Mouse (Mus musculus): ENCODE results near the gene Wnt10b. TPM values are rescaled to one million over a fixed set of nuclear protein-coding genes. Genes with fewer than 3 reads are reported as not detected.
A peak's percentile ranks its signal among the peaks of the same experiment; 100 is the strongest.
"Not testable (repeated sequence)": the region's sequence is repeated elsewhere in the genome, so short reads cannot be mapped to it uniquely, and the experiment has no call there.

Gene Wnt10b
- total and polyA plus RNA-seq, 2 experiments from 2014 or later: 1.1 TPM; not detected in 1

GRCm38 (mm10) chr15:98812741-98813424 lies 34.9 kb upstream of the Wnt10b start:
- no peak for TF ChIP-seq CTCF (IDR thresholded peaks at IDR 0.05; ENCODE audit: low read depth)
- Histone ChIP-seq H3K4me1 (ENCODE audit: insufficient read depth) (peaks cover 10% of the 10 kb centered on the region; the same call in 1 of the 2 replicates), H3K4me2 (ENCODE audit: low read depth) (no peak overlapping the region), H3K36me3 (ENCODE audit: insufficient read depth) (peaks cover 27% of the 10 kb centered on the region), H3K27ac (ENCODE audit: low read depth, low read length) (no peak overlapping the region), H3K4me3 (ENCODE audit: low read depth, low read length) (no peak overlapping the region), H3K27me3 (ENCODE audit: insufficient read depth, low read length) (peaks cover 22% of the 10 kb centered on the region), H3K9ac (no peak overlapping the region), H3K9me3 (ENCODE audit: low read length) (no peaks in the 10 kb centered on the region)
- 86% methylated on average over 20 of the region's 20 CpGs for WGBS
- no peak for ATAC-seq
- no peak for DNase-seq

- DNase-seq; H3K4me3 ChIP-seq (ENCODE audit: low read depth, low read length); H3K9ac ChIP-seq; H3K27ac ChIP-seq (ENCODE audit: low read depth, low read length); ATAC-seq; H3K9me3 ChIP-seq (ENCODE audit: low read length); H3K4me2 ChIP-seq (ENCODE audit: low read depth): not testable (repeated sequence)
- peaks cover 10% of the 10 kb centered on the region; the same call in 1 of the 2 replicates for H3K4me1 ChIP-seq (ENCODE audit: insufficient read depth)
- H3K36me3 ChIP-seq (ENCODE audit: insufficient read depth): peaks cover 20% of the 10 kb centered on the region
- WGBS: 73% methylated on average over 6 of the region's 6 CpGs
- H3K27me3 ChIP-seq (ENCODE audit: insufficient read depth, low read length): peaks cover 41% of the 10 kb centered on the region
These were observed 32.3 kb upstream of the Wnt10b start for GRCm38 (mm10) chr15:98810212-98810611.

DNA sequence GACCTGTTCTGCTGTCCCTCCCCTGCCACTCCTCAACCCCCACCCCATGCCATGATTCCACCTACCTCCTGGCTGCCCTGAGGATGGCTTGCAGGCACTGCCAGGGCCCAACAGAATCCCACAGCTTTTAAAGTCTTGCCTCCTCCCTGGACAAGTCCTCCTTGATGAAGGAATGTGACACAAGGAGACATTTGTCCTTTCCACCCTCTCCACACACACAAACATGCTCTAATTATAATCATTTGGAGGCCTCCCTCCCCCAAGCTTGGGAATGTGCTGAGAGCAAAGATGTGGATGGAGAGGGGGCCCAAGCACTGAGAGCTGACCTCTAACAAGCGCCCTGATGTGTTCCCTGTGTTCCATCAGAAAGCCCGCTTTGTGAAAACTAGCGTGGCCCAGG lies 31.4 kb upstream of the Wnt10b start, which contains the start of gene Ddn:
Gene Ddn (minus strand): TSS at position 101 of the 400 bp plus-strand sequence.
- no peak for ATAC-seq
- peaks cover 49% of the 10 kb centered on the region for H3K27me3 ChIP-seq (ENCODE audit: insufficient read depth, low read length)
- peak within 1 kb of the TSS; percentile 52 for H3K9ac ChIP-seq

GRCm38 (mm10) chr15:98808651-98809134 lies 30.7 kb upstream of the Wnt10b start:
- peak overlapping the region; percentile 72 for H3K27ac ChIP-seq (ENCODE audit: low read depth, low read length)
- peak; percentile 76 for DNase-seq
- H3K9ac ChIP-seq: peak overlapping the region; percentile 52
- H3K4me2 ChIP-seq (ENCODE audit: low read depth): peak overlapping the region; percentile 85
- H3K4me3 ChIP-seq (ENCODE audit: low read depth, low read length): peak overlapping the region; percentile 44; the same call in 1 of the 2 replicates
- WGBS: 5% methylated on average over 6 of the region's 6 CpGs
- H3K4me1 ChIP-seq (ENCODE audit: insufficient read depth): peaks cover 10% of the 10 kb centered on the region; the same call in 1 of the 2 replicates
- peaks cover 54% of the 10 kb centered on the region for H3K27me3 ChIP-seq (ENCODE audit: insufficient read depth, low read length)
- ATAC-seq: peak; percentile 61
- TF ChIP-seq CTCF (IDR thresholded peaks at IDR 0.05; ENCODE audit: low read depth): no peak
- H3K9me3 ChIP-seq (ENCODE audit: low read length): no peaks in the 10 kb centered on the region
- peaks cover 11% of the 10 kb centered on the region for H3K36me3 ChIP-seq (ENCODE audit: insufficient read depth)

More for the DNA sequence above, 31.4 kb upstream of the Wnt10b start, which contains the start of gene Ddn:
- peaks cover 18% of the 10 kb centered on the region for H3K36me3 ChIP-seq (ENCODE audit: insufficient read depth)
- no peaks in the 10 kb centered on the region for H3K9me3 ChIP-seq (ENCODE audit: low read length)
- peak within 1 kb of the TSS; percentile 44 for H3K4me3 ChIP-seq (ENCODE audit: low read depth, low read length)
- peaks cover 10% of the 10 kb centered on the region; the same call in 1 of the 2 replicates for H3K4me1 ChIP-seq (ENCODE audit: insufficient read depth)
- H3K4me2 ChIP-seq (ENCODE audit: low read depth): peak within 1 kb of the TSS; percentile 85
- no peak for TF ChIP-seq CTCF (IDR thresholded peaks at IDR 0.05; ENCODE audit: low read depth)
- peak within 1 kb of the TSS; percentile 72 for H3K27ac ChIP-seq (ENCODE audit: low read depth, low read length)
- 44% methylated on average over 3 of the region's 3 CpGs for WGBS
- DNase-seq: no peak

DNA sequence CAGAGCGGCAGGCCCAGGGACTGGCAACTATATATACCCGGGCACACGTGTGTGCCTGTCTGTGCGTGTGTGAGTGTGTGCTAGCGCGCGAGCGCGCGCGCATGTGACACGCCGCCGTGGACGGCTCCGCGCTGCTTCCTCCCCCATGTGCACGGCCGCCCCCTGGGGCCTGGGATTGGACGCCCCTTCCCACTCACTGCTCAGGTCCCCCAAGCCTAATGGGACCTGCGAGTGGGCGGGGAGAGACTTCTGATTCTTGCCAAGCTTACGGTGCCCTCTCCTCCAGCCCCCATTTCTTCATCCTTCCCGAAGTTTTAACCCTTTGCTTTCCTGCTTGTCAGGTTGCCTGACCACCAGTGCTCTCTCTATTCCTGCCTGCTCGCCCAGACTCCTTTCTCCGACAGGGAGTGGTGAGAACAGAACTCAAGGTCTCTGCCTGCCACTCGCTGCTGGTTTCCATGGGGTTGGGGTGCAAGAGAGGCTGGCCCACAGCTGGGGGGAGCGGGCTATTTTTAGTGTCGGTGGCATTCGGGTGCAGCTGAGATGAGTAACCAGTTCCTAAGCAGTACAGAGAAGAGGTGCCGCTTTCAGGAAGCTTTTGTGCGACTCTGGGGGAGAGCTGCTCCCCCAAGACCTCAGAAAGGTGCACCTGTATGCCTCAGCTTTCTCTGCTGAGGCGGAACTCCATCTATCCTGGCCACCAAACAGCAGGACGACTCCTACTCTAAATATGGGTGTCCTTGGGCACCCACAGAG lies 30.1 kb upstream of the Wnt10b start:
- H3K4me1 ChIP-seq (ENCODE audit: insufficient read depth): peaks cover 10% of the 10 kb centered on the region; the same call in 1 of the 2 replicates
- peaks cover 60% of the 10 kb centered on the region for H3K27me3 ChIP-seq (ENCODE audit: insufficient read depth, low read length)
- ATAC-seq (peak; percentile 77), DNase-seq (peak; percentile 89)
- peak overlapping the region; percentile 44 for H3K4me3 ChIP-seq (ENCODE audit: low read depth, low read length)
- WGBS: 1% methylated on average over 34 of the region's 34 CpGs
- H3K27ac ChIP-seq (ENCODE audit: low read depth, low read length): peak overlapping the region; percentile 72
- peak overlapping the region; percentile 52 for H3K9ac ChIP-seq
- peak; percentile 18; the same call in 1 of the 2 replicates for TF ChIP-seq CTCF (IDR thresholded peaks at IDR 0.05; ENCODE audit: low read depth)
- peak overlapping the region; percentile 85 for H3K4me2 ChIP-seq (ENCODE audit: low read depth)
- H3K36me3 ChIP-seq (ENCODE audit: insufficient read depth): peaks cover 6% of the 10 kb centered on the region
- no peaks in the 10 kb centered on the region for H3K9me3 ChIP-seq (ENCODE audit: low read length)

- DNase-seq: no peak
- no peak for TF ChIP-seq CTCF (IDR thresholded peaks at IDR 0.05; ENCODE audit: low read depth)
- WGBS: 2% methylated on average over 57 of the region's 58 CpGs
- H3K27ac ChIP-seq (ENCODE audit: low read depth, low read length): no peak overlapping the region
- H3K9ac ChIP-seq: peak overlapping the region; percentile 52
- no peak for ATAC-seq
- H3K4me3 ChIP-seq (ENCODE audit: low read depth, low read length): peak overlapping the region; percentile 44
- H3K9me3 ChIP-seq (ENCODE audit: low read length): no peaks in the 10 kb centered on the region
- peaks cover 10% of the 10 kb centered on the region; the same call in 1 of the 2 replicates for H3K4me1 ChIP-seq (ENCODE audit: insufficient read depth)
- no peaks in the 10 kb centered on the region for H3K36me3 ChIP-seq (ENCODE audit: insufficient read depth)
- H3K27me3 ChIP-seq (ENCODE audit: insufficient read depth, low read length): peaks cover 69% of the 10 kb centered on the region
- peak overlapping the region; percentile 85 for H3K4me2 ChIP-seq (ENCODE audit: low read depth)
These were observed 29.1 kb upstream of the Wnt10b start for GRCm38 (mm10) chr15:98806809-98807770.
